Mouse (Mus musculus): ENCODE data around the gene Slit2. TPM values are rescaled to one million over a fixed set of nuclear protein-coding genes. Genes with fewer than 3 reads are reported as not detected.
A peak's percentile ranks its signal among the peaks of the same experiment; 100 is the strongest.

The Slit2 gene
- polyA plus RNA-seq, 1 experiment from 2014 or later = 78.1 TPM

GRCm38 (mm10) chr5:48315057-48315602, 332.2 kb downstream of the Slit2 start:
- Histone ChIP-seq H3K9ac (no peak overlapping the region), H3K27me3 (no peaks in the 10 kb centered on the region)
- 82% methylated on average over 6 of the region's 6 CpGs for WGBS

GRCm38 (mm10) chr5:48320597-48320996, 337.7 kb downstream of the Slit2 start:
- no peak for ATAC-seq (ENCODE audit: low FRiP score)
- no peaks in the 10 kb centered on the region for H3K4me1 ChIP-seq

More at GRCm38 (mm10) chr5:48315057-48315602, 332.2 kb downstream of the Slit2 start:
- ATAC-seq (ENCODE audit: low FRiP score) = no peak
- Histone ChIP-seq H3K4me2 (replicated peaks) (no peak overlapping the region), H3K36me3 (no peaks in the 10 kb centered on the region), H3K27ac (no peak overlapping the region), H3K9me3 (replicated peaks) (no peaks in the 10 kb centered on the region), H3K4me3 (no peak overlapping the region), H3K4me1 (no peaks in the 10 kb centered on the region)

GRCm38 (mm10) chr5:48326221-48326620, 343.3 kb downstream of the Slit2 start:
- Histone ChIP-seq H3K4me3 (no peak overlapping the region), H3K9me3 (replicated peaks) (no peaks in the 10 kb centered on the region), H3K4me2 (replicated peaks) (no peak overlapping the region), H3K27me3 (peaks cover 3% of the 10 kb centered on the region; the same call in 1 of the 2 replicates), H3K9ac (no peak overlapping the region), H3K27ac (no peak overlapping the region), H3K4me1 (no peaks in the 10 kb centered on the region), H3K36me3 (no peaks in the 10 kb centered on the region)
- ATAC-seq (ENCODE audit: low FRiP score) = no peak

More at GRCm38 (mm10) chr5:48320597-48320996, 337.7 kb downstream of the Slit2 start:
- Histone ChIP-seq H3K4me2 (replicated peaks) (no peak overlapping the region), H3K9me3 (replicated peaks) (no peaks in the 10 kb centered on the region), H3K36me3 (no peaks in the 10 kb centered on the region), H3K27me3 (no peaks in the 10 kb centered on the region), H3K4me3 (no peak overlapping the region), H3K9ac (no peak overlapping the region), H3K27ac (no peak overlapping the region)
- 58% methylated on average over 4 of the region's 4 CpGs for WGBS

- H3K9me3 ChIP-seq (replicated peaks) = no peaks in the 10 kb centered on the region
Measured at GRCm38 (mm10) chr5:48327652-48328051, 344.7 kb downstream of the Slit2 start, which contains the start of gene 5730480H06Rik. 5730480H06Rik (plus strand) TSS chr5:48327952.

GRCm38 (mm10) chr5:48329751-48330150, 346.8 kb downstream of the Slit2 start:
- no peaks in the 10 kb centered on the region for H3K9me3 ChIP-seq (replicated peaks)
- 0 out of 2 replicates have a peak, but pooled peaks cover 4% of the 10 kb centered on the region for H3K4me1 ChIP-seq
- H3K4me2 ChIP-seq (replicated peaks) = no peak overlapping the region
- no peak for ATAC-seq (ENCODE audit: low FRiP score)
- no peak overlapping the region for H3K27ac ChIP-seq
- no peaks in the 10 kb centered on the region for H3K36me3 ChIP-seq
- WGBS = 90% methylated on average over 2 of the region's 2 CpGs
- H3K27me3 ChIP-seq = peaks cover 3% of the 10 kb centered on the region
- no peak overlapping the region for H3K4me3 ChIP-seq
- no peak overlapping the region for H3K9ac ChIP-seq

More at GRCm38 (mm10) chr5:48327652-48328051, 344.7 kb downstream of the Slit2 start, which contains the start of gene 5730480H06Rik:
- Histone ChIP-seq H3K9ac (no peak within 1 kb of the TSS), H3K27me3 (peaks cover 3% of the 10 kb centered on the region; the same call in 1 of the 2 replicates), H3K4me1 (no peaks in the 10 kb centered on the region), H3K4me3 (no peak within 1 kb of the TSS), H3K36me3 (no peaks in the 10 kb centered on the region), H3K27ac (no peak within 1 kb of the TSS), H3K4me2 (replicated peaks) (no peak within 1 kb of the TSS)
- WGBS = 94% methylated on average over 8 of the region's 8 CpGs
- ATAC-seq (ENCODE audit: low FRiP score) = no peak

- no peak for ATAC-seq (ENCODE audit: low FRiP score)
- Histone ChIP-seq H3K27me3 (peaks cover 3% of the 10 kb centered on the region), H3K36me3 (no peaks in the 10 kb centered on the region), H3K9ac (no peak overlapping the region), H3K4me1 (0 out of 2 replicates have a peak, but pooled peaks cover 4% of the 10 kb centered on the region), H3K27ac (no peak overlapping the region), H3K4me2 (replicated peaks) (no peak overlapping the region), H3K9me3 (replicated peaks) (no peaks in the 10 kb centered on the region), H3K4me3 (no peak overlapping the region)
- 87% methylated on average over 2 of the region's 2 CpGs for WGBS
Measured at GRCm38 (mm10) chr5:48330817-48331216, 347.9 kb downstream of the Slit2 start.

GRCm38 (mm10) chr5:48331441-48331840, 348.5 kb downstream of the Slit2 start:
- whole genome bisulfite sequencing = 54% methylated on average over 5 of the region's 5 CpGs
- no peaks in the 10 kb centered on the region for H3K9me3 ChIP-seq (replicated peaks)
- no peaks in the 10 kb centered on the region for H3K36me3 ChIP-seq
- H3K27ac ChIP-seq = no peak overlapping the region
- H3K27me3 ChIP-seq = peaks cover 5% of the 10 kb centered on the region
- no peak overlapping the region for H3K4me2 ChIP-seq (replicated peaks)
- H3K4me1 ChIP-seq = 0 out of 2 replicates have a peak, but pooled peaks cover 4% of the 10 kb centered on the region
- no peak for ATAC-seq (ENCODE audit: low FRiP score)
- no peak overlapping the region for H3K9ac ChIP-seq
- no peak overlapping the region for H3K4me3 ChIP-seq

GRCm38 (mm10) chr5:48333407-48333806, 350.5 kb downstream of the Slit2 start:
- H3K36me3 ChIP-seq = no peaks in the 10 kb centered on the region
- no peak overlapping the region for H3K27ac ChIP-seq
- 0 out of 2 replicates have a peak, but pooled peaks cover 4% of the 10 kb centered on the region for H3K4me1 ChIP-seq
- H3K9me3 ChIP-seq (replicated peaks) = no peaks in the 10 kb centered on the region
- 83% methylated on average over 3 of the region's 3 CpGs for WGBS
- no peak overlapping the region for H3K4me3 ChIP-seq
- peaks cover 5% of the 10 kb centered on the region for H3K27me3 ChIP-seq
- ATAC-seq (ENCODE audit: low FRiP score) = no peak
- no peak overlapping the region for H3K9ac ChIP-seq
- H3K4me2 ChIP-seq (replicated peaks) = no peak overlapping the region

- H3K4me1 ChIP-seq = 0 out of 2 replicates have a peak, but pooled peaks cover 4% of the 10 kb centered on the region
- no peak for ATAC-seq (ENCODE audit: low FRiP score)
- H3K9ac ChIP-seq = no peak overlapping the region
- no peaks in the 10 kb centered on the region for H3K9me3 ChIP-seq (replicated peaks)
- no peak overlapping the region for H3K4me3 ChIP-seq
- H3K27ac ChIP-seq = no peak overlapping the region
- H3K36me3 ChIP-seq = no peaks in the 10 kb centered on the region
- no peak overlapping the region for H3K4me2 ChIP-seq (replicated peaks)
- WGBS = 14% methylated on average over 9 of the region's 9 CpGs
- H3K27me3 ChIP-seq = peaks cover 5% of the 10 kb centered on the region; the same call in 1 of the 2 replicates
Measured at GRCm38 (mm10) chr5:48333884-48334513, 351.1 kb downstream of the Slit2 start.

GRCm38 (mm10) chr5:48340808-48341433, 358.0 kb downstream of the Slit2 start:
- H3K4me3 ChIP-seq = no peak overlapping the region
- no peak for ATAC-seq (ENCODE audit: low FRiP score)
- 50% methylated on average over 7 of the region's 7 CpGs for WGBS
- no peaks in the 10 kb centered on the region for H3K9me3 ChIP-seq (replicated peaks)
- 0 out of 2 replicates have a peak, but pooled peaks cover 2% of the 10 kb centered on the region for H3K27me3 ChIP-seq
- H3K27ac ChIP-seq = no peak overlapping the region
- H3K9ac ChIP-seq = no peak overlapping the region
- H3K36me3 ChIP-seq = no peaks in the 10 kb centered on the region
- H3K4me2 ChIP-seq (replicated peaks) = no peak overlapping the region
- H3K4me1 ChIP-seq = no peaks in the 10 kb centered on the region

GRCm38 (mm10) chr5:48345095-48345982, 362.4 kb downstream of the Slit2 start:
- no peaks in the 10 kb centered on the region for H3K9me3 ChIP-seq (replicated peaks)
- no peak overlapping the region for H3K27ac ChIP-seq
- no peak overlapping the region for H3K9ac ChIP-seq
- 56% methylated on average over 5 of the region's 5 CpGs for WGBS
- H3K4me3 ChIP-seq = no peak overlapping the region
- no peak overlapping the region for H3K4me2 ChIP-seq (replicated peaks)
- no peaks in the 10 kb centered on the region for H3K36me3 ChIP-seq
- H3K27me3 ChIP-seq = no peaks in the 10 kb centered on the region; the same call in 1 of the 2 replicates
- H3K4me1 ChIP-seq = no peaks in the 10 kb centered on the region
- ATAC-seq (ENCODE audit: low FRiP score) = peak; percentile 79

Measured in hindbrain, embryonic 12.5 days (tissue).